Comparison of ENCODE assay signal across 12 mouse cellular contexts in the genomic region with DNA sequence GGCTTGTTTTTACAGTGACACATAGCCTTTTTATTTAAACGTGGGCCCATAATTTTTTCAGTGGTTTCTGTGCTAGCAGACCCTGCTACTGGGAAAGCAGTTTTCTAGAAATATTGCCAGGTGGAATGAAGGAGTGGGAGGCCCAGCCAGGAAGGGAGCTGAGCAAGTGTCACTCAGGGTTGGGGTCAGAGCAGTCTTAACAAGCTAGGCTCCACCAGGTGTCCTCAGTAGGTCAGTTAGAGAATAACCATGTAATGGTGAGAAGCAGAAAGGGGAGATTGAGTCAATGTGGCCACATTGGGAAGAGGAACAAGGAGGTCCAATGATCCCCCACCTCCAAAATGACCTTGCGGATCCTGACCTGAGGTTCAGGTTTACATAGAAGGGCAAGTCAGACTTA.
"Had no signal": no experiment of that assay in that cellular context is flagged by ENCODE, and none has a peak within 500 bp of the region (broad histone marks: within the 10 kb centered on the region; RNA-seq: fewer than 3 reads in every experiment).

No protein-coding gene starts in this region.

- H3K4me3 ChIP-seq: kidney, embryonic 15.5 days; left cerebral cortex, adult 2 months had no signal

- H3K36me3 ChIP-seq: kidney, embryonic 15.5 days had no signal

- H3K4me2 ChIP-seq: kidney, embryonic 15.5 days; lung, embryonic 14.5 days; midbrain, embryonic 11.5 days had no signal

- DNase-seq: kidney, adult 11 months; kidney, adult 8-10 months; kidney, postnatal 10 days; kidney, postnatal 36 days; layer of hippocampus, postnatal 36 days; lung, embryonic 14.5 days; lung, postnatal 10 days; lung, postnatal 4 days; midbrain, embryonic 14.5 days had no signal

- H3K27me3 ChIP-seq: kidney, embryonic 15.5 days had no signal

- H3K9me3 ChIP-seq: kidney, embryonic 15.5 days had no signal

- H3K27ac ChIP-seq: kidney, embryonic 15.5 days; left cerebral cortex, adult 2 months had no signal

- H3K9ac ChIP-seq: kidney, embryonic 15.5 days; lung, embryonic 14.5 days had no signal

- H3K4me1 ChIP-seq: kidney, embryonic 15.5 days had no signal
